Mouse (Mus musculus): Measurements from ENCODE around the gene Zfhx2.

GRCm38 (mm10) chr14:55139313-55139712 is 47.2 kb upstream of the Zfhx2 start:
- TF ChIP-seq CTCF (IDR thresholded peaks at IDR 0.05; ENCODE audit: low read depth) (no peak), EP300 (optimal IDR thresholded peaks at IDR 0.05) (no peak)
